Mouse (Mus musculus) common myeloid progenitor, adult 5-6 weeks (primary cell): Measurements from ENCODE around the gene Mex3a. TPM values are rescaled to one million over a fixed set of nuclear protein-coding genes. Genes with fewer than 3 reads are reported as not detected.

ENCODE experiments used
- total RNA-seq: library from RNA; stranded (forward); fragments of 200-1000, 187-1606 nt; gene quantifications from 2 replicates; pipeline ENCODE4 v1.2.3, GENCODE M21; 2017

The Mex3a gene
- total RNA-seq, 1 experiment from 2014 or later: 9.6 TPM

Other genes with a start within 250 kb of the Mex3a start
- not detected in 2 replicates for gene Gm38392, start 245.2 kb upstream of the Mex3a start, total RNA-seq
- 2.6 and 2.8 TPM in 2 replicates for gene Tsacc, start 235.4 kb upstream of the Mex3a start, total RNA-seq
- 331 and 375 TPM in 2 replicates for gene Cct3, start 235.3 kb upstream of the Mex3a start, total RNA-seq
- gene Glmp, start 207.4 kb upstream of the Mex3a start, total RNA-seq: 8.6 and 19.4 TPM in 2 replicates
- gene Tmem79, start 196.2 kb upstream of the Mex3a start, total RNA-seq: 6.7 TPM in 1 of 2 replicates, not detected in the other
- 48.9 and 61.2 TPM in 2 replicates for gene Smg5, start 196.1 kb upstream of the Mex3a start, total RNA-seq
- gene Paqr6, start 167.8 kb upstream of the Mex3a start, total RNA-seq: not detected in 2 replicates
- not detected in 2 replicates for gene Bglap3, start 159.7 kb upstream of the Mex3a start, total RNA-seq
- gene Bglap2, start 153.7 kb upstream of the Mex3a start, total RNA-seq: not detected in 2 replicates
- gene Bglap, start 147.9 kb upstream of the Mex3a start, total RNA-seq: not detected in 2 replicates
- 88.3 and 107 TPM in 2 replicates for gene Pmf1, start 122.1 kb upstream of the Mex3a start, total RNA-seq
- gene Slc25a44, start 107.3 kb upstream of the Mex3a start, total RNA-seq: 16.8 and 17.1 TPM in 2 replicates
- 2.5 and 4.7 TPM in 2 replicates for gene Sema4a, start 71.2 kb upstream of the Mex3a start, total RNA-seq
- gene Lmna, start 22.4 kb upstream of the Mex3a start, total RNA-seq: 19.3 and 25.6 TPM in 2 replicates
- gene Rab25, start 15.9 kb downstream of the Mex3a start, total RNA-seq: not detected in 2 replicates
- 47.2 and 56.0 TPM in 2 replicates for gene Lamtor2, start 20.7 kb downstream of the Mex3a start, total RNA-seq
- 47.1 and 48.5 TPM in 2 replicates for gene Ubqln4, start 21.4 kb downstream of the Mex3a start, total RNA-seq
- 144 and 157 TPM in 2 replicates for gene Ssr2, start 43.5 kb downstream of the Mex3a start, total RNA-seq
- 92.2 and 93.1 TPM in 2 replicates for gene Arhgef2, start 73.6 kb downstream of the Mex3a start, total RNA-seq
- gene Rxfp4, start 120.7 kb downstream of the Mex3a start, total RNA-seq: not detected in 2 replicates
- 52.6 and 71.2 TPM in 2 replicates for gene Khdc4, start 153.4 kb downstream of the Mex3a start, total RNA-seq
- 15.3 TPM in 2 replicates for gene Rit1, start 184.4 kb downstream of the Mex3a start, total RNA-seq
- gene Syt11, start 242.8 kb downstream of the Mex3a start, total RNA-seq: 0.82 and 1.3 TPM in 2 replicates